Mouse (Mus musculus) ES-Bruce4 (cell line): ENCODE results near the gene Casz1. TPM values are rescaled to one million over a fixed set of nuclear protein-coding genes. Genes with fewer than 3 reads are reported as not detected.

ENCODE experiments used
- H3K27ac ChIP-seq: 2 replicates; pipeline ENCODE4 v1.5.1; 2012; ENCODE audit warnings: low read length, inconsistent platforms; ENCODE audit not compliant: insufficient read depth
- H3K27me3 ChIP-seq: 2 replicates; pipeline ENCODE4 v1.6.1; 2012; ENCODE audit warnings: mild to moderate bottlenecking, low read length, inconsistent platforms; ENCODE audit not compliant: control insufficient read depth, poor library complexity, insufficient read depth, severe bottlenecking
- H3K36me3 ChIP-seq: 2 replicates; pipeline ENCODE4 v1.6.1; 2012; ENCODE audit warnings: inconsistent platforms, mild to moderate bottlenecking, low read length, moderate library complexity; ENCODE audit not compliant: control insufficient read depth, poor library complexity, insufficient read depth, severe bottlenecking
- H3K4me1 ChIP-seq: one replicate; pipeline ENCODE4 v1.8.1; 2011; ENCODE audit warnings: low read length; ENCODE audit not compliant: control insufficient read depth, insufficient read depth
- H3K4me3 ChIP-seq: 2 replicates; pipeline ENCODE4 v1.5.1; 2011; ENCODE audit warnings: low read depth, mild to moderate bottlenecking, low read length
- H3K9ac ChIP-seq: 2 replicates; pipeline ENCODE4 v1.6.1; 2012; ENCODE audit warnings: low read depth, mild to moderate bottlenecking, inconsistent platforms; ENCODE audit not compliant: poor library complexity, severe bottlenecking
- H3K9me3 ChIP-seq: replicated peaks from 2 replicates; pipeline ENCODE4 v1.6.1; 2012; ENCODE audit warnings: mild to moderate bottlenecking, low read length, inconsistent platforms; ENCODE audit not compliant: control insufficient read depth, poor library complexity, insufficient read depth, severe bottlenecking
- CTCF ChIP-seq: IDR thresholded peaks from one replicate; pipeline ENCODE4 v1.8.1; 2011; ENCODE audit warnings: low read depth, low read length
- EP300 ChIP-seq: IDR thresholded peaks from 2 replicates; pipeline ENCODE4 v1.6.1; 2011; ENCODE audit warnings: low read depth, low read length; ENCODE audit not compliant: insufficient read depth
- POLR2A ChIP-seq: IDR thresholded peaks from one replicate; pipeline ENCODE4 v1.8.1; 2011; ENCODE audit warnings: low read length; ENCODE audit not compliant: insufficient read depth
- polyA plus RNA-seq: library from polyadenylated mRNA; stranded (reverse); fragments of >200 nt; gene quantifications from 2 replicates; pipeline ENCODE4 v1.2.4, GENCODE M21; 2011; ENCODE audit warnings: low read depth; ENCODE audit not compliant: missing spikeins, insufficient read depth, insufficient read length

The Casz1 gene
- polyA plus RNA-seq, 1 experiment: 15.6 TPM

- no peaks in the 10 kb centered on the region for H3K4me1 ChIP-seq
- H3K27me3 ChIP-seq: peaks cover 9% of the 10 kb centered on the region
- TF ChIP-seq EP300 (no peak), CTCF (no peak), POLR2A (no peak)
- H3K4me3 ChIP-seq: no peak overlapping the region
- no peaks in the 10 kb centered on the region for H3K9me3 ChIP-seq
- H3K9ac ChIP-seq: no peak overlapping the region
- no peaks in the 10 kb centered on the region for H3K36me3 ChIP-seq
- H3K27ac ChIP-seq: no peak overlapping the region
Measured at GRCm38 (mm10) chr4:148808839-148809238, 4.6 kb downstream of the Casz1 start.

GRCm38 (mm10) chr4:148810706-148811105, 6.5 kb downstream of the Casz1 start:
- peaks cover 2% of the 10 kb centered on the region for H3K27me3 ChIP-seq
- H3K4me1 ChIP-seq: peaks cover 3% of the 10 kb centered on the region
- no peaks in the 10 kb centered on the region for H3K9me3 ChIP-seq

GRCm38 (mm10) chr4:148811940-148812339, 7.7 kb downstream of the Casz1 start:
- no peaks in the 10 kb centered on the region for H3K36me3 ChIP-seq
- no peak overlapping the region for H3K4me3 ChIP-seq
- H3K27ac ChIP-seq: no peak overlapping the region
- TF ChIP-seq POLR2A (no peak), CTCF (peak; percentile 23), EP300 (no peak)
- no peak overlapping the region for H3K9ac ChIP-seq
- H3K27me3 ChIP-seq: no peaks in the 10 kb centered on the region
- H3K4me1 ChIP-seq: peaks cover 3% of the 10 kb centered on the region
- no peaks in the 10 kb centered on the region for H3K9me3 ChIP-seq

More at GRCm38 (mm10) chr4:148810706-148811105, 6.5 kb downstream of the Casz1 start:
- no peak overlapping the region for H3K9ac ChIP-seq
- TF ChIP-seq CTCF: no peak
- TF ChIP-seq EP300: no peak
- no peak for TF ChIP-seq POLR2A
- no peak overlapping the region for H3K4me3 ChIP-seq
- no peaks in the 10 kb centered on the region for H3K36me3 ChIP-seq
- no peak overlapping the region for H3K27ac ChIP-seq

GRCm38 (mm10) chr4:148813247-148813646, 9.0 kb downstream of the Casz1 start:
- no peak for TF ChIP-seq POLR2A
- TF ChIP-seq CTCF: no peak
- TF ChIP-seq EP300: no peak
- H3K9ac ChIP-seq: no peak overlapping the region
- peaks cover 3% of the 10 kb centered on the region for H3K4me1 ChIP-seq
- no peaks in the 10 kb centered on the region for H3K36me3 ChIP-seq
- H3K9me3 ChIP-seq: no peaks in the 10 kb centered on the region
- no peaks in the 10 kb centered on the region for H3K27me3 ChIP-seq
- H3K27ac ChIP-seq: no peak overlapping the region
- H3K4me3 ChIP-seq: no peak overlapping the region

GRCm38 (mm10) chr4:148816556-148816955, 12.3 kb downstream of the Casz1 start:
- Histone ChIP-seq H3K4me3 (no peak overlapping the region), H3K9me3 (no peaks in the 10 kb centered on the region), H3K4me1 (peaks cover 5% of the 10 kb centered on the region), H3K27me3 (no peaks in the 10 kb centered on the region), H3K27ac (no peak overlapping the region), H3K36me3 (no peaks in the 10 kb centered on the region), H3K9ac (peak overlapping the region; percentile 9; the same call in 1 of the 2 replicates)
- TF ChIP-seq POLR2A: no peak
- no peak for TF ChIP-seq CTCF
- no peak for TF ChIP-seq EP300

- no peaks in the 10 kb centered on the region for H3K27me3 ChIP-seq
- H3K9me3 ChIP-seq: no peaks in the 10 kb centered on the region
- H3K4me3 ChIP-seq: no peak overlapping the region
- H3K36me3 ChIP-seq: no peaks in the 10 kb centered on the region
- H3K9ac ChIP-seq: no peak overlapping the region
- peaks cover 5% of the 10 kb centered on the region for H3K4me1 ChIP-seq
- H3K27ac ChIP-seq: no peak overlapping the region
- TF ChIP-seq EP300 (no peak), POLR2A (no peak), CTCF (no peak)
Measured at GRCm38 (mm10) chr4:148818161-148818560, 13.9 kb downstream of the Casz1 start.
